Mouse (Mus musculus): ENCODE measurements at regions not wholly inside any gene's neighbourhood (a gene's known extent, or its start where the extent isn't known, plus 50 kb on each side); places are given as distances from the start of the nearest gene placed in this dataset.

DNA sequence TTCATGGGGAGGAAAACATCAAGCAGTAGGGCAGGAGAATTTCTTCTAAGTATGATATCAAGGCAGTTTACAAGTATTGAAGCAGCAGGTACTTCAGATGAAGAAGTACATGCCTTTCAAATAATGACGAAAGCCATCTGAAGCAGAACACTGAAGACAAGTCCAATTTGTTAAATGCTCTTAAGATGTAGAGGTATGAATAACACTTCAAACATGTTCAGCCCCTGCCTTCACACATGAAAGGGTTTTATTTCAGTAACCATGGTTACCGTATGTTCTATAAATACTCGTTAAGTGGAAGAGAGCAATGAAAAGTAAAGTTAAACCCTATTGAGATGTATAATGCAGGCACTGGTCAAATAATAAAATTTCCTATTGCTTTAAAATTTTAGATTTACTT lies 101.8 kb downstream of the Mospd2 start:
- no peak for DNase-seq

GRCm38 (mm10) chrX:164840393-164840792 lies 139.8 kb downstream of the Mospd2 start:
- no peak for DNase-seq

DNA sequence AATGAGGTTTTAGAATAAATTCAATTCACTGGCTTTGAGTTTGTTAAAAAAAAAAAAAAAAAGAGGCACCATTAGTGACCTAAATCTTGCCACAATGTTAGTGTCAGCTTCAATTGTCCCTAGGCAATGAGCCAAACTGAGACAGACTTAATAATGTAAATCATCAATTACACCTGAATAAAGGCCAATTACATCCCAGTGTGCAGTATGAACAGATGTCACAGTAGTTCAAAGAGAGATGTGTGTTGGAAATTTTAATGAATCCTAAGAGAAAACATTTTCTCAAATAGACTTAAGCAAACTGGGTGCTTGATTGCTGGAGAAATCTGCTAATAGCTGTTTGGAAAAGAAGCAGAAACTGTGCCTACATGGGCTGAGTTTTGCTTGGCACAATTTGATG lies 159.3 kb downstream of the Mospd2 start:
- DNase-seq: no peak

- peak in 1 of 2 experiments; percentile 8 for DNase-seq
These were observed 192.9 kb downstream of the Mospd2 start for GRCm38 (mm10) chrX:164787293-164787692.

DNA sequence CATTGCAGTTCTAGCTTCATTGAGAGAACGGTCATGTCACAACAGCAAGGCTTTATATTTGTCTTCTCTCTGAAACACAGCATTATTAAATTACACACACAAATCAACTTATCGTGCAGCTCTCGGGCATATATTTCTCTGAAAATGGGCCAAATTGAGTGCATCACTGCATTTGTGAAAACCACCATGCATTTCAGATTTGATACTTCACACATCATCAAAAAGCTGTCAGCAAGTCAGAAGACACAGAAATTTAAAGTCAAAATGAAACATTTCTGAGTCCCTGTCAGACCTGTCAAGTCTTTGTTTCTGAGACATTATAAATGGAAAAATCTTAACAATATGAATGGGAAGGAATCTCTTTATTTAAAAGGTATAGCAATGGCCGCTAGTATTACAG lies 215.3 kb downstream of the Mospd2 start:
- no peak for DNase-seq

- peak; percentile 23 for DNase-seq
These were observed 216.3 kb downstream of the Mospd2 start for GRCm38 (mm10) chrX:164763764-164764445.

DNA sequence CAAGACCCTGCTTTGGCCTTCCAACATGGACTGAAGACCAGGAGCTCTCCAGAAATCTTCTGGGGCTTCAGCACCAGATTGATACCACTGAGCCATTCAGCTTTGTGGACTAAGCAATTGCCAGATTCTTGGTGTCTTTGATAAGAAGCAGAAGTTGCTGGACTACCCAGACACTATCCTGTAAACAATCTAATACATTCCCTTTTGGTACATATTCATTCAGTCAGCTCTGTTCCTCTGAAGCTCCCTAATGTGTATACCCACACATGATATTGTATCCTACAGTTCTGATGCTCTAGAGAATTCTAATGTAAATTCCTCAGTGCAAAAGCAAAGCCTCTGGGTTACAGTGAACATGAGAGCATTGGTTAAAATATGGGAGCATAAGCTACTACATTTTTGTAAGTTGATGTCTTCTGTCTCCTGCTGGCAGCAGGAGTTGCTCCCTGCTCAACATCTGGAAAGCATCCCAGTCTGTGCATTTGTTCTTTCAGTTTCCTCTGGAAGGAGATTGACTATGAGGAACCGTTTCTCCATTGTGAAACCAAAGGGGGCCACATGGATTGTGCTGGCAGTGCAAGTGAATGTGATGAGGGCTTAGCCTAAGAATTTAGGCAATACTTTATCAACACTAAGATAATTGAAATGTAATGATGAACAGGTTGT lies 234.5 kb downstream of the Mospd2 start:
- DNase-seq: peak in 1 of 2 experiments; percentile 18
